Mouse (Mus musculus) frontal cortex, postnatal 14 days (tissue): ENCODE measurements around the gene Mia2.
A peak's percentile ranks its signal among the peaks of the same experiment; 100 is the strongest.

Experiments
- DNase-seq, 2 experiments: peaks; one replicate each; pipeline ENCODE4 v3.0.0; 2022; ENCODE audit warnings: low spot score in 2 of 2

Mia2 gene

GRCm38 (mm10) chr12:59162797-59163196 is 67.2 kb downstream of the Mia2 start:
- DNase-seq, result no peak

GRCm38 (mm10) chr12:59164522-59164921 is 68.9 kb downstream of the Mia2 start:
- DNase-seq, result no peak

- DNase-seq, result no peak
Measured at GRCm38 (mm10) chr12:59166557-59166956, 71.0 kb downstream of the Mia2 start.

- no peak for DNase-seq
Measured at GRCm38 (mm10) chr12:59169935-59170334, 74.3 kb downstream of the Mia2 start.

- no peak for DNase-seq
Measured at GRCm38 (mm10) chr12:59177814-59178213, 82.2 kb downstream of the Mia2 start.

- no peak for DNase-seq
Measured at GRCm38 (mm10) chr12:59188086-59188682, 92.6 kb downstream of the Mia2 start.

GRCm38 (mm10) chr12:59193637-59194036 is 98.0 kb downstream of the Mia2 start:
- DNase-seq, result no peak

- no peak for DNase-seq
Measured at GRCm38 (mm10) chr12:59194341-59195003, 98.9 kb downstream of the Mia2 start.

GRCm38 (mm10) chr12:59195065-59195464 is 99.5 kb downstream of the Mia2 start:
- DNase-seq, result no peak

GRCm38 (mm10) chr12:59195941-59196340 is 100.3 kb downstream of the Mia2 start:
- no peak for DNase-seq

GRCm38 (mm10) chr12:59198750-59199149 is 103.2 kb downstream of the Mia2 start:
- DNase-seq, result no peak

GRCm38 (mm10) chr12:59199361-59199760 is 103.8 kb downstream of the Mia2 start:
- DNase-seq, result no peak

GRCm38 (mm10) chr12:59205571-59205970 is 110.0 kb downstream of the Mia2 start:
- DNase-seq, result no peak

GRCm38 (mm10) chr12:59206208-59206999 is 110.8 kb downstream of the Mia2 start:
- DNase-seq, result no peak

- no peak for DNase-seq
Measured at GRCm38 (mm10) chr12:59207000-59207390, 111.4 kb downstream of the Mia2 start.

GRCm38 (mm10) chr12:59207814-59208213 is 112.2 kb downstream of the Mia2 start:
- DNase-seq, result no peak

GRCm38 (mm10) chr12:59216176-59216575 is 120.6 kb downstream of the Mia2 start:
- no peak for DNase-seq

- DNase-seq, result no peak
Measured at GRCm38 (mm10) chr12:59216676-59217266, 121.2 kb downstream of the Mia2 start.

- DNase-seq, result no peak
Measured at GRCm38 (mm10) chr12:59217331-59217730, 121.7 kb downstream of the Mia2 start.

GRCm38 (mm10) chr12:59218640-59219321 is 123.2 kb downstream of the Mia2 start:
- peak; percentile 38 to 41 for DNase-seq

GRCm38 (mm10) chr12:59219325-59220225 is 124.0 kb downstream of the Mia2 start, which contains the start of gene Fbxo33:
Gene Fbxo33 (minus strand): TSS chr12:59219725.
- DNase-seq, result peak; percentile 94 to 97
